Comparison of ENCODE assay signal across 18 mouse cellular contexts in the genomic region with DNA sequence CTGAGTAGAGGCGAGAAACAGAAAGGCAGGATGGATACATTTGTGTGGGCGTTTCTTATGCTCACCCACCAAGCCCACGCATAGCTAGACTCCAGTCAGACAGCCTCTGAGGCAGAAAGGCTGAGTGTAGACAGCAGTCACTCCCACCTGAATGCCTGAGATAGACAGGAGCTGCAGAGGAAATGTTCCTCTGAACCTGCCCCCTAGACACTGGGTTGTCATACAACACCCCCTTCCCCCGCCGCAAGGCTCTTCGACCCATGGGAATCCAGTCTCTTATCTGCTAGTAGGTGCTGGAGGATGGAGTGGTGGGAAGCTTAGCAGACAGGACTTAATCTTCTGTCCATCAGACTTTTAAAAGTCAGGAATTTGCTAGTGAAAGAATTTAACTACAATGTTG.
DNase-seq lines count a peak whose midpoint lies in the region; ATAC-seq lines count a peak whose summit lies in the region.
"Had no signal": no experiment of that assay in that cellular context is flagged by ENCODE, and none has a peak within 500 bp of the region (broad histone marks: within the 10 kb centered on the region; RNA-seq: fewer than 3 reads in every experiment).

No protein-coding gene starts in this region.

- no peaks in the 10 kb centered on the region for H3K9me3 ChIP-seq in heart, embryonic 10.5 days
- H3K9me3 ChIP-seq in hindbrain, embryonic 13.5 days, result no peaks in the 10 kb centered on the region
- no peaks in the 10 kb centered on the region for H3K9me3 ChIP-seq in hindbrain, embryonic 16.5 days (ENCODE audit: control insufficient read depth, low read length)
- H3K9me3 ChIP-seq: forebrain, embryonic 13.5 days; liver, embryonic 12.5 days; midbrain, embryonic 13.5 days had no signal

- H3K4me2 ChIP-seq in hindbrain, embryonic 13.5 days, result no peak overlapping the region
- no peak overlapping the region for H3K4me2 ChIP-seq in hindbrain, embryonic 16.5 days (ENCODE audit: low read length)
- H3K4me2 ChIP-seq: forebrain, embryonic 13.5 days; hindbrain, embryonic 14.5 days; liver, embryonic 12.5 days; midbrain, embryonic 13.5 days had no signal

- 30% methylated on average over 6 of the region's 6 CpGs for WGBS in heart, embryonic 10.5 days
- WGBS in hindbrain, embryonic 13.5 days, result 80% methylated on average over 6 of the region's 6 CpGs
- WGBS in hindbrain, embryonic 16.5 days, result 84% methylated on average over 6 of the region's 6 CpGs

- peaks cover 37% of the 10 kb centered on the region for H3K4me1 ChIP-seq in heart, embryonic 10.5 days
- H3K4me1 ChIP-seq in hindbrain, embryonic 13.5 days (replicated peaks), result no peaks in the 10 kb centered on the region; the same call in 1 of the 2 replicates
- peaks cover 3% of the 10 kb centered on the region; the same call in 1 of the 2 replicates for H3K4me1 ChIP-seq in hindbrain, embryonic 16.5 days (ENCODE audit: control insufficient read depth, insufficient read depth, low read depth, low read length)

- no peak overlapping the region for H3K9ac ChIP-seq in hindbrain, embryonic 13.5 days
- H3K9ac ChIP-seq in hindbrain, embryonic 16.5 days (ENCODE audit: low read depth, low read length), result no peak overlapping the region
- H3K9ac ChIP-seq: forebrain, embryonic 13.5 days; hindbrain, embryonic 14.5 days; liver, embryonic 12.5 days had no signal

- peak; percentile 91 for DNase-seq in heart, embryonic 10.5 days (ENCODE audit: low spot score)
- no peak for DNase-seq in heart, postnatal 36 days
- DNase-seq in testis, postnatal 14 days (ENCODE audit: low spot score), result peak; percentile 73
- DNase-seq in testis, postnatal 10 days (ENCODE audit: low spot score), result no peak
- no peak for DNase-seq in retina, embryonic 14.5 days (ENCODE audit: low spot score)
- DNase-seq in layer of hippocampus, postnatal 36 days, result no peak
- DNase-seq: gastrocnemius, postnatal 36 days; kidney, postnatal 25 days; layer of hippocampus, adult 9-11 months; thymus, adult 2 months had no signal

- intact Hi-C loops in heart, postnatal 36 days (cut with DNase I), result loop anchor here (10.0 kb wide), 1 partner anchor 308 kb away; a partner anchor contains a TSS

- no peak overlapping the region for H3K4me3 ChIP-seq in heart, embryonic 10.5 days
- no peak overlapping the region for H3K4me3 ChIP-seq in hindbrain, embryonic 13.5 days
- no peak overlapping the region for H3K4me3 ChIP-seq in hindbrain, embryonic 16.5 days (ENCODE audit: low read length)
- H3K4me3 ChIP-seq: forebrain, embryonic 13.5 days; liver, embryonic 12.5 days; midbrain, embryonic 13.5 days had no signal

- H3K27ac ChIP-seq in heart, embryonic 10.5 days, result peak overlapping the region; percentile 86
- H3K27ac ChIP-seq in hindbrain, embryonic 13.5 days, result 0 out of 2 replicates have a peak overlapping the region, but pooled peaks have one; percentile 40
- no peak overlapping the region for H3K27ac ChIP-seq in hindbrain, embryonic 16.5 days (ENCODE audit: low read depth, low read length)
- H3K27ac ChIP-seq: forebrain, embryonic 13.5 days; hindbrain, embryonic 14.5 days; liver, embryonic 12.5 days had no signal

- H3K27me3 ChIP-seq in heart, embryonic 10.5 days (ENCODE audit: insufficient read depth, poor library complexity, severe bottlenecking), result no peaks in the 10 kb centered on the region
- H3K27me3 ChIP-seq in hindbrain, embryonic 13.5 days, result no peaks in the 10 kb centered on the region
- no peaks in the 10 kb centered on the region for H3K27me3 ChIP-seq in hindbrain, embryonic 16.5 days (replicated peaks; ENCODE audit: control insufficient read depth, insufficient read depth, low read length)
- H3K27me3 ChIP-seq: forebrain, embryonic 13.5 days; liver, embryonic 12.5 days; midbrain, embryonic 13.5 days; Patski had no signal

- ATAC-seq in hindbrain, embryonic 13.5 days (ENCODE audit: low FRiP score), result no peak
- no peak for ATAC-seq in hindbrain, embryonic 16.5 days
- ATAC-seq: forebrain, embryonic 13.5 days; intestine, embryonic 16.5 days; liver, embryonic 12.5 days; midbrain, embryonic 13.5 days; Patski had no signal

- peaks cover 34% of the 10 kb centered on the region; the same call in 1 of the 2 replicates for H3K36me3 ChIP-seq in heart, embryonic 10.5 days
- H3K36me3 ChIP-seq in hindbrain, embryonic 13.5 days, result no peaks in the 10 kb centered on the region; the same call in 1 of the 2 replicates
- no peaks in the 10 kb centered on the region for H3K36me3 ChIP-seq in hindbrain, embryonic 16.5 days (ENCODE audit: control insufficient read depth, insufficient read depth, low read length)
- H3K36me3 ChIP-seq: liver, embryonic 12.5 days had no signal

Comparison
In these comparisons a context has a peak if more than half of its experiments do, and no peak if none do; other contexts are left out.
1. DNase-seq: peak in heart, embryonic 10.5 days (single experiment) and testis, postnatal 14 days (single experiment); none in heart, postnatal 36 days (0 of 2), testis, postnatal 10 days (single experiment), retina, embryonic 14.5 days (single experiment) and layer of hippocampus, postnatal 36 days (0 of 2).